Mouse (Mus musculus): ENCODE measurements around the gene Tnpo2.
A peak's percentile ranks its signal among the peaks of the same experiment; 100 is the strongest.
"Not testable (repeated sequence)": the region's sequence is repeated elsewhere in the genome, so short reads cannot be mapped to it uniquely, and the experiment has no call there.

The Tnpo2 gene

DNA sequence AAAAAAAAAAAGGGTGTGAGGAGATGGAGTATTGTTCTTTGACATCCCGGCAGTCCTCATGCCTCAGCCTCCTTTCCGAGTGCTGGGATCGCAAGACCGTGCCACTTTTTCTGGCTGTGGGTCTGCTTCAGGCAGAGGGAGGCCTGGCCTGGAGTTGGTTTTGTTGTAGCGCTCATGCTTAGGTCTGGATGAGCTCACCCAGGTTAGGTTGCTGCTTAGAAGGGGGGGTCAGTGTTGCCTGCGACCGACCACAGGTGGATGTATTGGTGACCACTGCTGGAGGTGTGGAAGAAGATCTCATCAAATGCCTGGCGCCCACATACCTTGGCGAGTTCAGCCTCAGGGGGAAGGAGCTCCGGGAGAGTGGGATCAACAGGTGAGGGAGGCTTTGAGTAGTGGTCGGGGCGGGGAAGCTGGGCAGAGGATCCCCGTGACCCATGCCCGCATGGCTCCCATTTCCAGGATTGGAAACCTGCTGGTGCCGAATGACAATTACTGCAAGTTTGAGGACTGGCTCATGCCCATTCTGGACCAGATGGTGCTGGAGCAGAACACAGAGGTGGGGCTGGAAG, 36.4 kb downstream of the Tnpo2 start:
- no peak for DNase-seq (ENCODE audit: low spot score)

DNA sequence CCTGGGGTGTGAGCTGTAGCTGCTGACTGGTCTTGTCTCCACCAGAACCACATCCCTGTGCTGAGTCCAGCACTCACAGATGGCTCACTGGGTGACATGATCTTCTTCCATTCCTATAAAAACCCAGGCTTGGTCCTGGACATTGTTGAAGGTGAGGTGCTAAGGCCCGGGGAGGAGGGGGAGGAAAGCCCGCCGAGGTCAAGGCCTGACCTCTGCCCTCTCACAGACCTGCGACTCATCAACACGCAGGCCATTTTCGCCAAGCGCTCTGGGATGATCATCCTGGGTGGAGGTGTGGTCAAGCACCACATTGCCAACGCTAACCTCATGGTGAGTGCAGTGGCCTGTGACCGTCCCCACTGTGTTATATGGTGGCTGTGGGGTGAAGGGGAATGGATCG, 37.5 kb downstream of the Tnpo2 start:
- DNase-seq (ENCODE audit: low spot score), result no peak

DNA sequence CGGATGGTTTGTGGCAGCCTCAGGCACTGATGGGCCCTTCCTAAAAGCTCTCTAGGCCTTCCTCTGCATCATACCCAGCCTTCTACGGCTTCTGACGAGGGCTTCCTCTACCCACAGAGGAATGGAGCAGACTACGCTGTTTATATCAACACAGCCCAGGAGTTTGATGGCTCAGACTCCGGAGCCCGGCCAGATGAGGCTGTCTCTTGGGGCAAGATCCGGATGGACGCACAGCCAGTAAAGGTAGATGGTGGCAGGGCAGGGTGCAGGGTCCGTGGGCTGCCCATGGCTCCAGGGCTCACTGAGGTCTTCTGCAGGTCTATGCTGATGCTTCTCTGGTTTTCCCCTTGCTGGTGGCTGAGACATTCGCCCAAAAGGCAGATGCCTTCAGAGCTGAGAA, 37.9 kb downstream of the Tnpo2 start:
- no peak for DNase-seq (ENCODE audit: low spot score)

DNA sequence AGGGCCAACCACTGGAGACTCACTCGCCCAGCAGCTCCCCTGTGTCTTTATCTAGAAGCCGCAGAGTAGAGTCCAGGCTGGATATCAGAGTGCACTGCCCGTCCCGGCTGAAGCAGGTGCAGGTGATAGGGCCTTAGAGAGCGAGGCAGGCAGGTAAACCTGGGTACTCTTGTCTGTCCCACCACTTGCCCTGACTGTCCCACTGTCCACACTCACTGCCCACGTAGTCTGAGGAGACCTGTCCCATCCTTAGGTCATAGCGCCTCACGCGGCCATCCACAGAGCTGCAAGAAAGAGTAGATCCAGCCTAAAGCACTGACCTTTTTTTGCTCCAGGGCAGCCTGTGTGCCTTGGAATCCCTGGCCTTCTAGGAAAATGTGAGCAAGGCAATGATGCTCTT, 39.3 kb downstream of the Tnpo2 start:
- DNase-seq (ENCODE audit: low spot score), result no peak

DNA sequence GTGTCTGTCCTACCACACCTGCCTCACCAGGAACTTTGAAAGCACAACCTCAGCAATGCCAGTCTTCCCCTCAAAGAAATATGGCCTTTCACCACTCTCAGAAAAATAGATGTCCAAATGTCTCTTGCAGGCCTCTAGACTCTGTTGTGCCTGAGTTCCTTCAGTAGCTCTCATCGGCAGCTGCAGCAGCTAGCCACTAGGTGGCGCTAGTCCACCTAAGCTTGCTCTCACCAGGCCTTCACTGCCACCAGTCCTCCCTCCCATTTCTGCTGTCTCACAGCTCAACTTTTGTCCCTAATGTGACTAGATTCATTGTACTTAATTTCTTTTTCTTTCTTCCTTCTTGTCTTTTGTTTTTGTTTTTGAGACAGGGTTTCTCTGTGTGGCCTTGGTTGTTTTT, 40.3 kb downstream of the Tnpo2 start:
- peak; percentile 84 for DNase-seq (ENCODE audit: low spot score)

DNA sequence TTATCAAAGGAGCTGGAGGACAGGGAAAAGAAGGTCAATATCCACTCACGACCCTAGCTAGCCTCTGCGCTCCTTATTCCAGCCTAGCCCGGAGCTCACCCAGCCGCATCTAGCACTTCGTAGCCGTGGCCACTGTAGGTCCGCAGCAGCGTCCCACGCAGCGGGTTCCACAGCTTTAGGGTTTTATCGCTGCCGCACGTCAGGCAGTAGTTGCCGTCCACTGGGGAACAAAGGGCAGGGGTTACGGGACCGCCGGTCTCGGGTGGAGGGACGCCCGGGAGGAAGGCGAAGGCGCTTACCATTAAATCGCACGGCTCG, 43.5 kb downstream of the Tnpo2 start:
- no peak for DNase-seq (ENCODE audit: low spot score)

DNA sequence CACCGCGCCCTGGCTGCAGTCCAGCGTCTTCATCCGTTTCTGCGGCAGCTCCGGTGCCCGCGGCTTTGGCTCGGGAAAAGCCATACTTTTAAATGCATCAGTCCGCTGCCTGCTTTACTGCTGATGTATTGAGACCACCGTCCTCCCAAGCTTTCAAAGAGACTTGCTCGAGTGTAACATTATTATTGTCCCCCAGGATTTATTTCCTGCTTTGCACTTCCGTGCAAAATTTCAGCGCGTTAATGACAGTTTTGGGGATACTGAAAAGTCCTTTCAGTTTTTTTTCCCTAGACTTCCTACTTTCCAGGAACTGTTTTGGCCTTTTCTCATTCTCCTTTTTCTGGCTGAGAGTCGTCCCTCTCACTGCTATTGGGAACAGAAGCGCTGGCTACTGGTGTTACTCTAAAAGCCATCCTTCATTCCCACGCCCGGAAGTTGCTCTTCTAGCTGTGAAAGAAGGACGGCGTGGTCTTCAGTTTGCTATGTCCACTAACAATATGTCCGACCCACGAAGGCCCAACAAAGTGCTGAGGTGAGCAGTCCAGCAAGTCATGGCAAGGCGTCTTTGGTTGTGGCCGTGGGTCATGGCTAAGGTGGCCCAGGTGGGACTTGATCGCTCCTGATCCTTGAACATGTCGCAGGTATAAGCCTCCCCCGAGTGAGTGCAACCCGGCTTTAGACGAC, 44.0 kb downstream of the Tnpo2 start, which contains the start of gene Wdr83os:
TSS of gene Wdr83os (plus strand) at position 209 of the 684 bp plus-strand sequence.
- peak; percentile 47 for DNase-seq (ENCODE audit: low spot score)

DNA sequence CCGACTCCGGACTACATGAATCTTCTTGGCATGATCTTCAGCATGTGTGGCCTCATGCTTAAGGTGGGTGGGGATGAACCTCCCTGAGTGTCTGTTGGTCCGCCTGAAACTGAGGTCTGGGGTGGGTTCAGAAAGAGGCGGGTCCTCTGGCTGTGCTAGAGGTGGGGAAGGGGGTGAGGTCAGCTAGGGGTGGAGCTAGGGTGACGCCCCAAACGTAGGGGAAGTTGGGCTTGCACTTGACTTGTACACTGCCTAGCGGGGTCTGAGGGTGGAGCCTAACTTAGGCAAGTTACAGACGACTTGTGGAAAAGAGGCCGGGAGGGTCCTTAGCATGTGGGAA, 44.5 kb downstream of the Tnpo2 start, which contains the start of gene Wdr83:
TSS of gene Wdr83 (minus strand) at position 91 of the 340 bp plus-strand sequence.
- peak; percentile 61 for DNase-seq (ENCODE audit: low spot score)

DNA sequence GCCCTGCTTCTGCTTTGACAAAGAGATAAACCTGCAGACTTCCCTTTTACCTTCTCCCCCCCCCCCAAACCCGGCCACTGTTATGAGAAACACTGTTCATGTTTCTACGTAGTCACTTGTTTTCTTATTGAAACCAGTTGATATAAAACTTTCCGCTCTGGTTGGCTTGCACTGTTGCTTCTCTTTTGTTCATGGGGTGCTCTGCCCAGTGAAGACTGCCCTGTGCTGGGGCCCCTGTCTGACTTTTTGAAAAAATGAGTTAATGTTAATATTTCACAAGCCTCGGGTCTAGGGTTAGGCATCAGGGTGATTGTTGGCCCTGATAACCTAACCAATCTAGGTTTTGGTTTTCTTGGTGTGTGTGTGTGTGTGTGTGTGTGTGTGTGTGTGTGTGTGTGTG, 45.5 kb downstream of the Tnpo2 start:
- DNase-seq (ENCODE audit: low spot score), result not testable (repeated sequence)

DNA sequence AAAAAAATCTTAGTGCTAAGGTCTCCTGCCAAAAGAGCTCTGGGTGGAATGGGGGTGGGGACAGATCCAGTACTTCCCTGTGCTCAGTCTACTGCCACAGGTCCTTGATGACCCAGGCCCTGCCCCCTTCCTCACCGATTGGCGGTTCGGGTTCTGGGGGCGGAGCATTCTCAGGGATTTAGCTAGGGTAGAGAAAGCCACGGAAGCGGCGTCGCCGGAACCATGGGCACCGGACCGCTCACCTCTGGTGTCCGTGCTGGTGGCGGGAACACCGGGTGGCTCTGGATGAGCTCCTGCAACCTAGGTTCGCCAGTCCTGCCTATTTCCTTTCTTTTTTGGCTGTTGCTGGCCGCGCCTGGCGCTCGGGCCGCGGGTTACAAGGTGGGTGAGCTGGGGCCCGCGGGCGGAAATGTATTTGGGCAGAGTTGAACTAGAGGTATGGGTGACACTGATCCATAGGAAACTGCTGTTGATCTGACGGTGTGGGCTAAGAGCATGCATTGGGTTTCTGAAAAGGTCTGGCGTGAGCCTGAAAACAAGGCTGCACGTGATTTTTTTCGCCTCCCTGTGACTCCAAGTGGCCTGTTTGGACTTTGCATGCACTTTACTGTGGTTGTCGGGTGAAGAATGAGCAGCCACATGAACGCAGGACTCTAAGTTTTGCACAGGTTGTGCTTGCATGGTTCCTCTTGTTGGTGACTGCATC, 46.5 kb downstream of the Tnpo2 start, which contains the start of gene Man2b1:
TSS of gene Man2b1 (plus strand) at position 163 of the 706 bp plus-strand sequence.
- peak; percentile 96 for DNase-seq (ENCODE audit: low spot score)

DNA sequence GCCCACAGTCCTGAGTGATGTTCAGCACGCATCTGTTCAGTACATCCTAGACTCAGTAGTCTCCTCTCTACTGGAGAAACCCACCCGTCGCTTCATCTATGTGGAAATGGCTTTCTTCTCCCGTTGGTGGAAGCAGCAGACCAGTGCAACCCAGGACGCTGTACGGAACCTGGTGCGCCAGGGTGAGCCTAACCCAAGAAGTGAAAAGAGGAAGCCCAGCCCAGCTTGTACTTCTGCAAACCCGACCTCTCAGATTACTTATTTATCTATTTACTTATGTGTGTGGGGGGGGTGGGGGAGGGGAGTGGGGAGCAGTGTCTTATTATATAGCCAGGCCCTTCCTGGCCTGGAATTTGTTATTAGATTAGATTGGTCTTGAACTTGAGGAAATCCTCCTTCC, 47.9 kb downstream of the Tnpo2 start:
- DNase-seq (ENCODE audit: low spot score), result no peak

DNA sequence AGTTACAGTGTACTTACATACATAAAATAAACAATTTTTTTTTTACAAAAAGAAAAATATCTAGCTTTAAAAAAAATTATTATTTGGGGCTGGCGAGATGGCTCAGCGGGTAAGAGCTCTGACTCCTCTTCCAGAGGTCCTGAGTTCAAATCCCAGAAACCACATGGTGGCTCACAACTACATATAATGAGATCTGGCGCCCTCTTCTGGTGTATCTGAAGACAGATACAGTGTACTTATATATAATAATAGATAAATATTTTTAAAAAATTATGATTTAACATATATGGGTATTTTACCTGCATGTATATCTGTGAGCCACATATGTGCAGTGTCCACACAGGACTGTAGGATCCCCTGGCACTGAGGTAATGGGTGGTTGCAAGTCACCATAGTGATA, 49.5 kb downstream of the Tnpo2 start:
- no peak for DNase-seq (ENCODE audit: low spot score)

DNA sequence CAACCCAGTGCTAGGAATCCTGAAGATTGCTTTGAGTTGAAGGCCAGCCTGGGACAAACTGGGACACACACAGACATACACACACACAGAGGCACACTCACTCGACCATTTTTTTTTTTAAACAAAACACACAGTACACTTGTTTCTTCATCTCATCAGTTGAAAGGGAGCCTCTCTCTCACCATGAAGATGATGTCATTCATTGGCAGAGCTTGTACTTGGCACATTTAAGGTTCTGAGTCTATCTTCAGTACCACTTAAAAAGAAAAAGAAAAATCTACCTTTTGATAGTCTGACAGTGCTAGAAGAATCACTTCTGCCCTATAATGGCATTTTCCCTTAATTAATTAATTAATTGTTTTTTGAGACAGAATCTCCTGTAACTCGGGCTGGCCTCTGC, 52.1 kb downstream of the Tnpo2 start:
- no peak for DNase-seq (ENCODE audit: low spot score)

DNA sequence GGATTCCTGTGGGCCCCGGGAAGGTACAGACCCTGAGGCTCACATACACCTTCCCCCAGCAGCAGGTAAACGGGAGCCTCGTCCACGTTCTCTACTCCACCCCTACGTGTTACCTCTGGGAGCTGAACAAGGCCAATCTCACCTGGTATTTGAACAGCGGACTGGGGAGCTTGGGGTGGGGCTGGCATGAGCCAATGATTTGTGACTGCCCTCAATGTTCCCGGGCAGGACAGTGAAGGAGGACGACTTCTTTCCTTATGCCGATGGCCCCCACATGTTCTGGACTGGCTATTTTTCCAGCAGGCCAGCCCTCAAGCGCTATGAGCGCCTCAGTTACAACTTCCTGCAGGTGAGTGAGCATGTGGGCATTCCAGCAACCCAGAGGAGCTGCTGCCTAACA, 54.1 kb downstream of the Tnpo2 start:
- no peak for DNase-seq (ENCODE audit: low spot score)

DNA sequence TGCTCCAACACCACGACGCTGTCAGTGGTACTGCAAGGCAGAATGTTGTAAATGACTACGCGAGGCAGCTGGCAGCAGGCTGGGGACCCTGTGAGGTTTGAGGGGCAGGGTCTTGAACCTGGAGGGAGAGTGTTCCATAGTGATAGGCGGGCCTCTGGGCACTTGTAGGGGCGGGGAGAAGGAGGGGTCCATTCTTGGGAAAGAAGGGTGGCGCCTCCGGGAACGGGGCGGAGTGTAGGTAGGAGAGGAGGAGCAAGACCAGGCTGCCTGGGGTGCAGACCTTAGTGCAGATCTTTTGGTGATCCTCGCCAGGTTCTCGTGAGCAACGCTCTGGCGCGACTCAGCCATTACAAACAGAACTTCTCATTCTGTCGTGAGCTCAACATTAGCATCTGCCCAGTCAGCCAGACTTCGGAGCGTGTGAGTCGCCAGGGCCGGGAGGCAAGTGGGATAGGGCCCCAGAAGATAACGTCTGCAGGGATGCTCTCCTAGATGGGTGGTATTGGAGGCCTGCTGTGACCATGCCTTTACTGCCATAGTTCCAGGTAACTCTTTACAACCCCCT, 54.9 kb downstream of the Tnpo2 start:
- DNase-seq (ENCODE audit: low spot score), result no peak

DNA sequence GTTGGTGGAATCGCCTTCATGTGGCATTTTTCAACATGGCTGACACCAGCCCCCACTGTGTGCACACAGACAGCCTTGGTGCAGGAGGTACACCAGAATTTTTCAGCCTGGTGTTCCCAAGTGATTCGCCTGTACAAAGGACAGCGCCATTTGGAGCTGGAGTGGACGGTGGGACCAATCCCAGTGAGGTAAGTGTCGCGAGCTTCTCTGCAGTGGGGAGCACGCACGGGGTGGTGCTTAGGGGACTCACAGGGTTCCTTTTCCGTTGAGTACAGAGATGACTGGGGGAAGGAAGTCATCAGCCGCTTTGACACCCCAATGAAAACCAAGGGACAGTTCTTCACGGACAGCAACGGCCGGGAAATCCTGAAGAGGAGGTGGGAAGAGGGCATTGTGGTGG, 58.3 kb downstream of the Tnpo2 start:
- DNase-seq (ENCODE audit: low spot score), result no peak

DNA sequence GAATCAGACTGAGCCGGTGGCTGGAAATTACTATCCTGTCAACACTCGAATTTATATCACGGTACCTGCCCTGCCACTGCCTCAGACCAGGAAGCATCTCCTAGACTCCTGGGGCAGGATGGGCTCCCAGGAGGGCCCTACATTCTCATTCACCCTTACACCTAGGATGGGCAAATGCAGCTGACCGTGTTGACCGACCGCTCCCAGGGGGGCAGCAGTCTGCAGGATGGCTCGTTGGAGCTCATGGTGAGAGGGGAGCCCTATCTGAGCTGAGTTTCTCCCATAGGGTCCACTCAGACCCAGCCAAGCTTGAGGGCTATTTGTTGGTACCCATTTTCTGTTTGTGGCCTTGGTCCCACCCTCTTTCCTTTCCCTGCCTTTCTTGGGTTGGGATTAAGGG, 58.9 kb downstream of the Tnpo2 start:
- no peak for DNase-seq (ENCODE audit: low spot score)

DNA sequence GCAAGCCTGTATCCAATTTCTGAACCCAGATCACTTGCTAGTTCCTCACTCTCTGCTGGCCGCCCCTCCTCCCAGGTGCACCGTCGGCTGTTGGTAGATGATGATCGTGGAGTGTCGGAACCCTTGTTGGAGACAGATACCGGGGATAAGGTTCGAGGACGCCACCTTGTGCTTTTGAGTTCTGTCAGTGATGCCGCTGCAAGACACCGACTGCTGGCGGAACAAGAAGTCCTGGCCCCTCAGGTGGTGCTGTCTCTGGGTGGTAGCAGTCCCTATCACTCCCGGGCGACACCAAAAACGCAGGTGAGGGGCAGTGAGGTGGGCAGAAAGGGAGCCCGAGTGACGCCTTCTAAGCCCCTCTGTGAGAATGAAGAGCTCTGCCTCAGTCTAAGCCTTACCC, 59.5 kb downstream of the Tnpo2 start:
- no peak for DNase-seq (ENCODE audit: low spot score)

DNA sequence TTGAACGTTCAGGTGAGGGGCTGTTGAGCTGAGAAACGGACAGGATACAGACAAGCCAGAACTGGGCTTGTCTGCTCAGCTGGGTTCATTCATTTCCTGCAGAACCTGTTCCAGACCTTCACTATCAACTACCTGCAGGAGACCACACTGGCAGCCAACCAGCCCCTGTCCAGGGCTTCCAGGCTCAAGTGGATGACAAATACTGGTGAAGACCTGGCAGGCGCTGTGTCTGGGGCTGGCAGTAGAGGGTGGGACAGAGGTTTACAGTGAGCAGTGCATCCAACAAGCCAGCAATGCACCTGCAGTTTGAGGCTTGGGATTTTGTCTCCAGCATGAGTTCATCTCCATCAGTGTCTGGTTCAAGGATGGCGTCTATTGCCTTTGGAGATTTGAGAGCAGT, 60.1 kb downstream of the Tnpo2 start:
- no peak for DNase-seq (ENCODE audit: low spot score)

DNA sequence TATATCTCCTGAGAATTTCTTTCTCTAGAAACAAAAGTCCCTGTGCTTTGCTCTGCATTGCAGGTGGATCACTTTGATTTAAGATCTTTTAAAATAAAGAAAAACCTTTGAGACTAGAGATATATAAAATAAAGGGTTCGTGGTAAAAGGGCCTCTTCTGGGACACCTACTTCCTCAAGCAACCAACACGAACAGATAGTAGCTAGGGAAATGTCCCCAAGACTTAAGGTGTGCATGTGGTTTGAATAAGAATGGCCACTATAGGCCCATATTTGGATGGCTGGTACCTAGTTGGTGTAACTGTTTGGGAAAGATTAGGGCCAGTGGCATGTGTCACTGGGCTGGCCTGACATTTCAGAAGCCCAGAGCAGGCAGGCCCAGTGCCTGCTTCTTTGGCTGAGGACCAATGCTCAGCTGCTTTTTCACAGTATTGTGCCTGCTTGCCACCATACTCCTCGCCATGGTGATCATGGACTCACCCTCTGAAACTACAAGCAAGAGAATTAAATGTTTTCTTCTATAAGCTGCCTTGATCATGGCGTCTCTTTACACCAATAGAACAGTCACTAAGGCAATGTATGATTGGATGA, 63.5 kb downstream of the Tnpo2 start:
- DNase-seq (ENCODE audit: low spot score), result no peak
